Mouse (Mus musculus) heart, adult 11 months (tissue): ENCODE data around the gene Rpl3.
"Not testable (repeated sequence)": the region's sequence is repeated elsewhere in the genome, so short reads cannot be mapped to it uniquely, and the experiment has no call there.

ENCODE experiments used
- DNase-seq: peaks from one replicate; pipeline ENCODE4 v3.0.0; 2022

Rpl3 gene

GRCm38 (mm10) chr15:80091121-80091955 is at the start of gene Rpl3, which contains the start of gene Syngr1:
Gene Rpl3, minus strand, starts transcription at chr15:80091868.
Gene Syngr1, plus strand, starts transcription at chr15:80091334.
- peak; percentile 98 for DNase-seq

- DNase-seq, result no peak
Observed at GRCm38 (mm10) chr15:80140878-80141277, 49.2 kb upstream of the Rpl3 start.

- DNase-seq, result no peak
Observed at GRCm38 (mm10) chr15:80140302-80140701, 48.6 kb upstream of the Rpl3 start.

- no peak for DNase-seq
Observed at GRCm38 (mm10) chr15:80137945-80138791, 46.5 kb upstream of the Rpl3 start.

GRCm38 (mm10) chr15:80136645-80137044 is 45.0 kb upstream of the Rpl3 start:
- no peak for DNase-seq

GRCm38 (mm10) chr15:80135499-80135898 is 43.8 kb upstream of the Rpl3 start:
- DNase-seq, result no peak

- DNase-seq, result peak; percentile 93
Observed at GRCm38 (mm10) chr15:80134450-80134847, 42.8 kb upstream of the Rpl3 start.

GRCm38 (mm10) chr15:80133682-80134449 is 42.2 kb upstream of the Rpl3 start:
- peak; percentile 94 for DNase-seq

GRCm38 (mm10) chr15:80132993-80133586 is 41.4 kb upstream of the Rpl3 start, which contains the start of gene Tab1:
Gene Tab1, plus strand, starts transcription at chr15:80133127.
- DNase-seq, result peak; percentile 99

- DNase-seq, result no peak
Observed at GRCm38 (mm10) chr15:80132452-80132851, 40.8 kb upstream of the Rpl3 start.

- DNase-seq, result no peak
Observed at GRCm38 (mm10) chr15:80131421-80131820, 39.8 kb upstream of the Rpl3 start.

- DNase-seq, result no peak
Observed at GRCm38 (mm10) chr15:80130689-80131088, 39.0 kb upstream of the Rpl3 start.

GRCm38 (mm10) chr15:80129982-80130381 is 38.3 kb upstream of the Rpl3 start:
- no peak for DNase-seq

GRCm38 (mm10) chr15:80127191-80127590 is 35.5 kb upstream of the Rpl3 start:
- no peak for DNase-seq

- DNase-seq, result no peak
Observed at GRCm38 (mm10) chr15:80124651-80125050, 33.0 kb upstream of the Rpl3 start.

- not testable (repeated sequence) for DNase-seq
Observed at GRCm38 (mm10) chr15:80122431-80122830, 30.8 kb upstream of the Rpl3 start.

GRCm38 (mm10) chr15:80121721-80122325 is 30.2 kb upstream of the Rpl3 start:
- DNase-seq, result no peak

GRCm38 (mm10) chr15:80119076-80119475 is 27.4 kb upstream of the Rpl3 start:
- no peak for DNase-seq

GRCm38 (mm10) chr15:80117154-80117553 is 25.5 kb upstream of the Rpl3 start:
- no peak for DNase-seq

GRCm38 (mm10) chr15:80115866-80116794 is 24.5 kb upstream of the Rpl3 start:
- no peak for DNase-seq

- no peak for DNase-seq
Observed at GRCm38 (mm10) chr15:80115256-80115655, 23.6 kb upstream of the Rpl3 start.
